Mouse (Mus musculus) E14TG2a.4 (cell line): ENCODE results near the gene Mdm2.

ENCODE experiments used
- CTCF ChIP-seq: conservative IDR thresholded peaks from 2 replicates; pipeline ENCODE4 v1.5.1; 2014; ENCODE audit warnings: low read length
- NANOG ChIP-seq: IDR thresholded peaks from 2 replicates; pipeline ENCODE4 v1.6.1; 2014; ENCODE audit warnings: borderline replicate concordance, low read length, mixed read lengths
- POU5F1 ChIP-seq: IDR thresholded peaks from 2 replicates; pipeline ENCODE4 v1.6.1; 2014; ENCODE audit warnings: low read length, borderline replicate concordance

DNA sequence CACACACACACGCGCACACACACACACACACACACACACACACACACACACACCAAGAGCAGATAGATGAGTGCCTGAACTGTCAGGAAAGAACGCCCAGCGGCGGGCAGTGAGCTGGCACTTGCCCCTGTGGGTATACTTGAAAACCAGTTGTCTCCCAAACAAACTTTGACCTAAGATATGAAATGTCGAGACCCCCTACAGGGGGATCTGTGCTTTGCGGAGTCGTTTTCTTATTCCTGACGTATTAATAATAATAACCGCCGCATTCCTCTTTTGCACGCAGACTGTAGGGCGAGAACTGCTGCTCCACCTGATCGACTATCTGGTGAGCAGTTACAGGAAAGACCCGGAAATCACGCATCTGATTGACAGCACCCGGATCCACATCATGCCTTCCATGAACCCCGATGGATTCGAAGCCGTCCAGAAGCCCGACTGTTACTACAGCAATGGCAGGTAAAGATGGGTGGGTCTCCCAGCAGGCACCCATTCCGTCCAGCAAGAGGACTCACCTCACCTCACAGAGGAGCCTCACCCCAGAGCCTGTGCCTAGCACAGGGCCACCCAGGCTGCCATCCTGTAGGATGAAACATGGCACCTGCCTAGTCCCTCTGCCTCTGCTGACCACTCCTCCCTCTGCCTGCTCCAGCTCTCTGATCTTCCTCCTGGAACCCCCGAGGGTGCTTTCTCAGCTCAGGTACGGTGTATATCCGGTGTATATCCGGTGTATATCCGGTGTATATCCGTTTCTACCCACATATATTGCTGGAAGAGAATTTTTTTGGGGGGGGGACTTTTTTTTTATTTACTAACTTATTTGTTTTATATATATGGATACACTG, 42.7 kb downstream of the Mdm2 start:
- no peak for TF ChIP-seq CTCF
- TF ChIP-seq POU5F1, result no peak
- TF ChIP-seq NANOG, result no peak
